Mouse (Mus musculus) gastrocnemius, adult 18-20 months (tissue): ENCODE data around the gene Prss23. TPM values are rescaled to one million over a fixed set of nuclear protein-coding genes. Genes with fewer than 3 reads are reported as not detected.

ENCODE experiments used
- DNase-seq: peaks from one replicate; pipeline ENCODE4 v3.0.0; 2021; ENCODE audit warnings: low spot score
- long read RNA-seq, 2 experiments: library from polyadenylated mRNA; stranded (forward); transcript quantifications; one replicate each; pipeline ENCODE4 v2.0.0; 2021
- total RNA-seq, 2 experiments: library from RNA; stranded (reverse); gene quantifications; 2 replicates each; pipeline ENCODE4 v1.2.3; 2021

Prss23 gene
- 10 to 100 TPM; 59.0 to 63.7 TPM for total RNA-seq
- long read RNA-seq, experiment 1, transcript Prss23-204 (2 exons, 1,937 nt): major isoform, 30 of 52 reads
- long read RNA-seq, experiment 1, transcript Prss23-201 (2 exons, 3,228 nt): minor isoform, 14 of 52 reads
- long read RNA-seq, experiment 1, partial matches to known transcripts: 4 of 52 reads
- long read RNA-seq, experiment 1, other reads (novel, unspliced or antisense): 2 of 52 reads
- long read RNA-seq, experiment 2, transcript Prss23-204 (2 exons, 1,937 nt): major isoform, 24 of 55 reads
- long read RNA-seq, experiment 2, transcript Prss23-201 (2 exons, 3,228 nt): minor isoform, 10 of 55 reads
- long read RNA-seq, experiment 2, transcript Prss23-205 (2 exons, 682 nt): minor isoform, 12 of 55 reads
- long read RNA-seq, experiment 2, partial matches to known transcripts: 0 of 55 reads
- long read RNA-seq, experiment 2, other reads (novel, unspliced or antisense): 8 of 55 reads

DNA sequence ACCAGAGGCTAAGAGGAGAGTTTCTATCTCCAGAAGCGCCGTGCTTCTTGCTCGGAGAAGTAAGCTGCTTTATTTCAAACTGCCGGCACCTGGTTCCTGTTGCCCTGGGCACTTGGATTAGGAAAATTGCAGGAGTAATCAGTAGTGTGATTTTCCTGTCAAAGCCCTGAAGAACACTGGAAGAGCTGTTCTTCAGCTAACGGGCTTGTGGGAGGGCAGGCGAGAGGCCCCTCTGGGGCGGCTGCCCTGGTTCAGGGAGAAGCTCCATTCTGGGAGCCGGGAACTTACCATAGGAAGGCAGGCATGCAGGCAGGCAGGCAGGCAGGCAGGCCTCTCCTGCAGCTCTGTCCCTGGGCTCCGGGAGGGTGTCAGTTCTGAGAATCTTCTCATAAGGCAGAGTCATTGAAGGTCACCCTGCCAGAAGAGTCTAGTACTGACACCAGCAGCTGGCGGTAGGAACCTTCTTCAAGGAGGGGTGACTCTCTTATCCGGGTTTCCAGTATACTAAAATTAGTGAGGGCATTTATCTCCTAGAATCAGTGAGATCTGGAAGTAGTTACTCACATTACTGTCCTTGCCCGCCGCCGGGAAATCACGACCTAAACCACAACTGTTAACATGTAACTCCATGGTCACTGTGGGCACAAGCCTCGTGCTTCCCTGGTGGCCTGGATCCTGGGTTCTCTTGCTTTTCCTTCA, at the start of gene Prss23:
Gene Prss23 (minus strand): TSS at position 457 of the 699 bp plus-strand sequence.
- peak; percentile 51 for DNase-seq

- no peak for DNase-seq
These were observed 49.1 kb upstream of the Prss23 start for GRCm38 (mm10) chr7:89576127-89576526.

DNA sequence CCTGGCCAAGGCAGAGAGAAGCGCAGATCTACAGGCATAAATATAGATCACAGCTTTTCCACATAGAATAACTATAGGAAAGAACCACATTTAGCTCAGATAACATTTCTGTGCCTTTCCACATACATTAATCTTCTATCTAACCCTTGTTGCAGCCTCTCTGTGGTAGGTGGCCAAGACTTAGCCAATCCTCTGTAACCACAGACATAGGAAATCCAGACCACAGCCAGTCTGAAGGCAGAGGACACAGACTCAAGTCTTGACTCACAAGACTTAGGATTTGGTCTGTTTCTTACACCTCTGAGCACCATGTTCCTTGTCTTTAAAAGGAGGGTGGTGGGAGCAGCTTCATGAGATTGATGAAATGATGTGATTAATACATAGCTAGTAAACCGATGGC, 37.6 kb upstream of the Prss23 start:
- no peak for DNase-seq

GRCm38 (mm10) chr7:89563501-89563900, 36.5 kb upstream of the Prss23 start:
- DNase-seq: peak; percentile 83

- DNase-seq: no peak
These were observed 35.2 kb upstream of the Prss23 start for GRCm38 (mm10) chr7:89562140-89562539.

GRCm38 (mm10) chr7:89560939-89561338, 34.0 kb upstream of the Prss23 start:
- DNase-seq: no peak

- no peak for DNase-seq
These were observed 32.6 kb upstream of the Prss23 start for GRCm38 (mm10) chr7:89559633-89560032.

DNA sequence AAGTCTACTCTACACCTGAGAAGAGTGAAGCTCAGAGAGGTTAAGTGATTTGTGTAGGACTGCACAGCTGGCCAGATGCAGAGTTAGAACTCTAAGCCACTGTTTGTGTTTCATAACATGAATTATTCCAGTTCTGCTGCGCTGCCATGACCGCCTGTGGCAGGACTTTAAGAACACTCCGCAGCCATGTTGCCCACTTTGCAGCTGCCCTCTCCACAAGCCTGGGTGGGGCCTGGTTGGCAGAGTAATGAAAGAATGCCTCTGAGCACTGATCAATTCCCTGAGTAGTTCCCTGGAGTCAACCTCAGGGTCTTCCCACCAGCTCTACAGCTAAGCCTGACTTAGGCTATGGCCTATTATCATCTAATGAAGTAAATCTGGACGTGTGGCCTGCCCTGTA, 32.1 kb upstream of the Prss23 start:
- DNase-seq: no peak

- no peak for DNase-seq
These were observed 31.6 kb upstream of the Prss23 start for GRCm38 (mm10) chr7:89558446-89559039.

DNA sequence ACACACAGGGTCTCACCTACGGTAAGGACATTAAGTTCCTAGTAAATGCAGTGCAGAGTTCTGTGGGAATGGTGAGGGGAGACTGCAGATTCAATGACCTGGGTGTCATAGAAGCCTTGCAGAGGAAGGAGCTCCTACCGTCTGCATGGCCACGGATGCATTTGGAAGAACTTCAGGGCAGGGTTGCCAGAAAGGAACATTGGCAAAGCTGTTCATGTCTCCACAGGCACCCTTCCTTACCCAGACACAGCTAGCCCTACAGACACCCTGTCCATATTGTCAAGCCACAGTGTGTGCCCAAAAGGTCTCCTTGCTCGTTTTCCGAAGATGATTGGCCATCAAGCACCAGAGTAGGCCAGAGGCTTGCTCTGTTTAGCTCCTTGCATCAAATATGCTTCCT, 30.1 kb upstream of the Prss23 start:
- DNase-seq: no peak

DNA sequence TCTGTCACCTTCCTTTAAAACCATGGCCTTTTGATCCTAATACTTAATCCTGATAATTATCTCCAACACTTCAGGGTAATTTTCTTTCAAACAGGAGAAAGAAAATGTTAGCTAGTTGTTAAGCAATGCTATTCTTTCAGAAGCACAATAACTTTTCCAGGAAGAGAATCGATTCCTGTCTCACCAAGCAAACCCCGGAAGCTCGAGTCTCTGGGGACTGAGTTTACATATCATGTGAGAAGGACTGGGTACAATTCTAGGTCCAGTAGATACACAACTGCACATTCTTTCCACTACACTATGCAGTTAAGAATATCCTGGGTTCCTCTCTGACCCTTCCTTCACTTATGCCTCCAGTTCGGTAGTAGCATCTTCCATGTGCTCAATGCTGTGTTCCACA, 29.7 kb upstream of the Prss23 start:
- DNase-seq: no peak

DNA sequence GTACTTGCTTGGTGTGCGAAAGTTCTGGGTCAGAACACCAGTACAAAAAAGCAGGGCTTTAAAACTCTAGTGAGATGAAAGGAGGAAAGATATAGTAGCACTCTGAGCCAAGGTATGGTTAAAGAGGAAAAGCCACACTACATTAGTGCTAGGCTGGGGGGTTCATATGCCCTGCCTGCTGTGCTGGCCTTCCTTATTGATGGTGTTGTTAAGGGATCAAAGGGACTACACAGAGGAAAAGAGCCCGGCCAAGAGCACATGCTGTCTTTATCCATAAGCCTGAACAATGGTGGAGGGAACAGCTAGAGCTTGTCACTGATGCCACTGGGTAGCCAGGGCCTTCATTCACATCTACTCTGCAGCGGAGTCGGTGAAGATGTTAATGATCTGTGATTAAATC, 28.2 kb upstream of the Prss23 start:
- DNase-seq: no peak

GRCm38 (mm10) chr7:89554068-89554467, 27.1 kb upstream of the Prss23 start:
- DNase-seq: no peak

DNA sequence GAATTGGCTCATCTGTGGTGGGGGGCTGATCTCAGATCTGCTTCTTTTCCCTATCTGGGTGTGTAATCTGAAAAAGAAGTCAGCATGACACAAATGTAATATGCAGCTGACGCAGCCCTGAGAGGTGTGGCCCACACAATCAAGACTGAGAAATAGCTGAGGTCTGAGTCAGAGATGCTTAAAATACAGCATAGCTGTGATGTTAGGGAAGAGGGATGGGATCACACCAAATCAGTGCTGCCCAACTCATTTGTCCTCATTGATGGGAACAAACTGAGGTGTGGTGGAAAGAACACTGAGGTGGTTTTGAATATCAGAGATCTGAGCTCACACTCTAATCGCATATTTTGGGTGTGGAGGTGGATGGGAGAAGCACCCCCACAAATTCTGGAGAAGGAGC, 14.0 kb upstream of the Prss23 start:
- no peak for DNase-seq

DNA sequence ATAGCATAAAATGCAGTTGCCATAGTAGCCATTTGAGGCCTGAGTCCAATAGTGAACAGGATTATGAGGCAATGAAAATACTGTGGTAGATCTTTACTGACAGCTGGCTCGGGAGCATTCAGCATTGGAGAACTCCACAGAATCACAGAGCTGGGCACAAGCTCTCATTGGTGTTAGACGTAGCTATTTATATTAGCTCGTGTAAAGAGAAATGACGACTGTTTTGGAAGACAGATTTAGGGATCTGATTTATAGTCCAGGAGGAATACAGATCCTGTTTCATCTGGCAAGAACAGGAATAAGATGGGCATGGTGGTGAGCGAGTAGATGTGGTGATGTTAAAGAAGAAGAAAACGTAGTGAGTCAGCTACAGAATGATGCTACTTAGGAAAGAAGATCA, 12.4 kb upstream of the Prss23 start:
- no peak for DNase-seq

- DNase-seq: no peak
These were observed 456 bp upstream of the Prss23 start for GRCm38 (mm10) chr7:89527430-89527856.

DNA sequence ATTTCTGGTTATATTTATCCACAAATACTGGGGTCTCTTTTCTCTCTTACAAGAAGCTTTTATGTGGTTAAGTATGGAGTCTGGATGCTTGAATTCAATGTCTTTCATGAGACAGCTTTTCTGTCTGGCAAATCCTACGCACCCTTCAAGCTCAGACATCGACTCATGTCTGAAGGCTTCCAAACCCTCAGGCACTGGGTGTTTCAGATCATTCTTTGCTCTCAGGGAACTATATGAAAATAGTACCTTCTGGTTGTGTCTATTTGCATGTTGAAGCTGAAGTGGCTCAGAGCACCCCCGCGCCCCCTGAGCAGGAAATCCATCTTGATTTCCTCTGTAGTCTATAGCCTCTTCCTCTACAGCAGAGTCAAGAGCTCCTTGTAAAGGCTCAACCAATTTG, 3.2 kb downstream of the Prss23 start:
- no peak for DNase-seq

DNA sequence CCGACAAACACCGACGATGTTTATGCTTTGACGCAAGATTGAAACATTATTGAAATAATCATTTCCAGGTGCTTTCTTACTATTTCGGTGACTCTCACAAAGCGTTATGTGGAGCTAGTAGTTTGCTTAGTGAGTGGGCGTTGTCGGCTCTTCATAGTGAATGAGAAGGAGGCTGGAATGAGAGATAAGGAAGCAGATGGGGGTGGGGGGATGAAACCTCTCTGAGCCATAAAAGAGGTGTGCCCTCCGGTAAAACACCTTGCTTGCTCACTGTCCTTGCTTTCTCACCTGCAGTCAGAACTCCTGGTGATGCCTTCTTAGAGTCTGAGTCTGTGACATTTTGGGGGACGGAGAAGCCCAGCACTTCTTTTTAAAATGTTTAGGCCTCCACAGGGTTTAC, 4.8 kb downstream of the Prss23 start:
- DNase-seq: no peak

DNA sequence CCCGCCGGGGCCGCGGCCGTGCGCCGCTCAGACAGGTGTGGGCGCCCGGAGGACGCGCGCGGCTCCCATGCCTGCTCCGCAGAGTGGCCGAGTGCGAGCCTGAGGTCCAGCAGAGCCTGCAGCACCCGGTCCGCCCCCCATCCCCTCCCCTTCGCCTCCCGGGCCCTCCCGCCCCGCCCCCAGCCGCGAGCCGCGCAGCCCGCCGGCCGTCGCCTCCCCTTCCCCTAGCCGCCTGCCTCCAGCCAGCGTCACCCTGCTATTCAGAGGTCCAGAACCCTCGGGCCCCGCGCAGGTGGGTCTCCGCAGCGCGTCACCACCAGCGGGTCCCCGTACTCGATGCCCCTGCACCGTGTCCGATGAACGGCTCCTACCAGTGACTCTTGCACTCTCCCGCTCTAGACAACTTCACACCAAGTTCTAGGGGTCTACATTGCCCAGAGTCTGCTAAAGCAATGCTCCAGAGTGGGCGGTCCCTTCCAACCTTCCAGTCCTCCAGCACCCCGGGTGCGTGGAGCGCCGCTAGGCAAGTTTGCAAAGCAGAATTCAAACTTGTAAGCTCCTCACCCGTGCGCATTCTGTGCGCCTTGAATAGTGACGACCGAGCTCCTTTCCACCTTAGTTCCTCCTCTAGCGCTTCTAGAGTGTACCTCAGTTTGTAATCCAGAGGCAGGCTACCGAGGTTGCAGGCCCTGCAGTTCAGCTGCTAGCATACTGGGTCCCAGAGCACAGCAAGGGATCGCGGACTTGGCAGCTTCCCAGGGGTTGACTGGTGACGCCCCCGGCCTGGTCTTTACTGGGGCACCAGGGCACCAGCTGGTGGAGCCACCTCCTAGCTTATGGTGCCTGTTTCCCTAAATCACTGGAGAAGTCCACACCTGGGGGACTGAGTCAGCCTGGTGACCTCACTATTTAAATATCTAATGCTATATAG, 9.3 kb downstream of the Prss23 start:
- peak; percentile 77 for DNase-seq

DNA sequence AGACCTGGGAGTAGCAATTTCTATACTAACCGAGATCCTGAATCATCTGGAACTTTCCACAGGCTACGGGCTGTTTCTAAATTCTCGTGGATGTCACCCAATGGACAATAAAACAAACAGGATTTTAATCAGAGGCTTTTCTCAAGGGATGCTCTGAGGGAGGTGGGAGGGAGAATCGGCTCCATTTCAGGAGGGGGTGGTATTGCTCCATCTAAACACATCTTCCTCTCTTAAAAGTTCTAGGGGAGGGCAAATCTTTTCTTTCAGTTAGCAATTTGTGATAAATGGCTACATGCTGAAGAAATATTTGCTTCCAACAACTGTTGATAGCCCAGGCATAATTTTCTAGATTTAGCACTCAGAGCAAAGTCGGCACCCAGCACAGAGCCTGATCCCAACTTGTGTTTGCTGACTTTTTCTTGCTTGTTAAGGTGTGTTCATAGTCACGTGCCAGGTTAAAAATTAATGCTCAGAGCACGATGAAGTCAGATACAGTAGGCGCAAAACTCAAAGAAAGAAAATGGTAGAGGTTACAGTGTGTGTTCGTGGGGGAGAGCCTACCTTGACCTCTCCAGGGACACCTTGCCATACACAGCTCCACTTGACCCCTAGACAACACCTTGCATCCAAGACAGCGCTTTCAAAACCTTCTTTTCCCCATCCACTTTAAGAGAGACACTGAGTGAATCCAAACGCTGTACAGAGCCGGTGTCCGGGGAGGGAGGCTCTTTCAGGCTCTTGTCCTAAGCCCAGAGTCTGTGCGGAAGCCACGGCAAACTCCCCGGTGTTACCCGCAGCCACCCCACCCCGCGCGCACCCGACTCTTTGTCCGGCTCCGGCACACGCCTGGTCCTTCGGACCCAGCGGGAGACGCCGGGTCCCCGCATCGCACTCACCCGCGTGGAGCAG, 10.2 kb downstream of the Prss23 start:
- no peak for DNase-seq
